Mouse (Mus musculus) layer of hippocampus, adult 9-11 months (tissue): ENCODE measurements at regions not wholly inside any gene's neighbourhood (a gene's known extent, or its start where the extent isn't known, plus 50 kb on each side); places are given as distances from the start of the nearest gene placed in this dataset.

Source experiments
- DNase-seq: peaks from one replicate; pipeline ENCODE4 v3.0.0; 2022

GRCm38 (mm10) chr1:91742914-91743313 lies 58.3 kb upstream of the Twist2 start:
- DNase-seq: no peak

GRCm38 (mm10) chr1:91744076-91744475 lies 57.2 kb upstream of the Twist2 start:
- no peak for DNase-seq

DNA sequence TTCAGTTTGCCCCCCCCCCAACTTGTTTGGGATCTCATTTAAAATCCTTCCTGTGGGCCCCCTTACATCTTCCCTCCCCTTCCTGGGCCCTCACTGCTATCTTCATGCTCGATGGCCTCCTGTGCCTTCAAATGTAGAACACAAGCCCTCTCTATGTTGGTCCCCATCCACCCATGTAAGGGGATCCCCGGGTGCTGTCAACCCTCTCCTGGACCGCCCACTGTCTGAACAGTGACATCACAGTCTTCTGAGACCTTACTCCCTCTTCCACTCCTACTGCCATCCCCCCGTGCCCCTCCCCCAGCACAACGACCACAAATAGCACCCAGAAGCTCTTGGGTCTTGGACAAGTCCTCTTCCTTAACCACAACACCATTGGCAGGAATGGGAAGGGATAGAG lies 56.6 kb upstream of the Twist2 start:
- no peak for DNase-seq

DNA sequence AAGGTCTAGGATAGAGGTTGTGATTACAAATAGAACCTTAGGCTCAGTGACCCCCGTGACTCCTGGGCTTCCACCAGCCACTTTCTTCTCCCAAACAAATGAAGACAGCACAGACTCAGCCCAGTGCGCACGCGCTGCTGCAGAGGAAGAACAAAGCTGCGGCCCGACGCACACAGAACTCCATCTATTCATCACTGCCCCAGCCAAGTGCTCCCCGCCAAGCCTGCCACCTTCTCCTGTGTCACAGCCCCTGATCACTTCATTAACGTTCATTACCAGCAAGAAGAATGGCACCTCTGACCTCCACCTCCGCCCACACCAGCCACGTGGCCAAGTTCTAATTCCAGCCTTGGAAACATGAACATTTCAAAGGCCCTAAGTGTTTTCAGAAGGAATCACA lies 53.7 kb upstream of the Twist2 start:
- no peak for DNase-seq
